Mouse (Mus musculus) brain, adult 2 months (tissue): ENCODE data around the gene Cacna1g.

Experiments used
- DNase-seq: peaks from one replicate; pipeline ENCODE4 v3.0.0; 2011; ENCODE audit warnings: low read depth, low spot score

The Cacna1g gene

GRCm38 (mm10) chr11:94473707-94474543, at the start of gene Cacna1g:
Cacna1g (minus strand) TSS chr11:94474198.
- peak; percentile 94 for DNase-seq

GRCm38 (mm10) chr11:94521219-94521843, 47.3 kb upstream of the Cacna1g start, which contains the start of gene Mycbpap:
Mycbpap (minus strand) TSS chr11:94521742.
- DNase-seq = peak; percentile 80

- DNase-seq = peak; percentile 43
Observed at GRCm38 (mm10) chr11:94513452-94513851, 39.5 kb upstream of the Cacna1g start.

GRCm38 (mm10) chr11:94508976-94509375, 35.0 kb upstream of the Cacna1g start:
- no peak for DNase-seq

DNA sequence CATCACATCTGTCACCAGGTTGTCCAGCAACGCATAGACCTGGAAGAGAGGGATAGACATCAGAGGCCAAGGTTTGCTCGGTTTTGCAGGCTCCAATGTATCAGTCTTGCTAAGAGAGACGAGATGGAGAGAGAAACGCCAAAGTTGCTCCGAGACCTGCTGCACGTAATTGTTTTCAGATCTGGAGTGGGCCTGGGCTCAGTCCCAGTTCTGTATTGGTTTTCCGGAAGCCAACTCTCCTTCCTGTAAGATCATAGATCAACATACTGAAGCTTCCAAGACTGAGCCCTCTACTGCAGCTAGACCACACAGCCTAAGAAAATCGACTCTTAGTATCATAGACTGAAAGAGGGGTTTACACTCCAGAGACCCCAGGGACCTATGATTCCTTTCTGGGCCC, 27.5 kb upstream of the Cacna1g start:
- no peak for DNase-seq

GRCm38 (mm10) chr11:94500362-94500761, 26.4 kb upstream of the Cacna1g start:
- DNase-seq = no peak

GRCm38 (mm10) chr11:94499661-94500152, 25.7 kb upstream of the Cacna1g start, which contains the start of gene Epn3:
Epn3 (minus strand) TSS chr11:94499974.
- peak; percentile 30 for DNase-seq

DNA sequence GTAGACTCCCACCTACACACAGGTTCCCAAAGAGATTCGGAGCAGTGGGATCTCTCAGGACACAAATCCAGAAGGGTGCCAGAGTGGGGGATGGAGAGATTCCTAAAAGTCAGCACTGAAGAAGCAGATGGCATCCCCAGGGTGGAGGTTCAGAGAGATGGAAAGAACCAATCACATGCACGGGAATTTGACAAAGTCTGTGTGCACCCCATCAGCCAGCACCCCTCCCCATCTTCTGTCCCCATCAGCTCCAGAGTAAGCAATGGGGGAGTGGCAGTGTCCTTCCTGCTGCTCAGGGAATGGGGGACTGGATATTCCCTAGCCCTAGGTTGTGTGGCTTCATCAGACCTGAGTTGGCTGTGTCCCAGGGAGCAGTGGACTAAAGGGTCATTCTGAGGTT, 25.0 kb upstream of the Cacna1g start:
- DNase-seq = peak; percentile 96

- DNase-seq = peak; percentile 86
Observed at GRCm38 (mm10) chr11:94498093-94498996, 24.3 kb upstream of the Cacna1g start.

DNA sequence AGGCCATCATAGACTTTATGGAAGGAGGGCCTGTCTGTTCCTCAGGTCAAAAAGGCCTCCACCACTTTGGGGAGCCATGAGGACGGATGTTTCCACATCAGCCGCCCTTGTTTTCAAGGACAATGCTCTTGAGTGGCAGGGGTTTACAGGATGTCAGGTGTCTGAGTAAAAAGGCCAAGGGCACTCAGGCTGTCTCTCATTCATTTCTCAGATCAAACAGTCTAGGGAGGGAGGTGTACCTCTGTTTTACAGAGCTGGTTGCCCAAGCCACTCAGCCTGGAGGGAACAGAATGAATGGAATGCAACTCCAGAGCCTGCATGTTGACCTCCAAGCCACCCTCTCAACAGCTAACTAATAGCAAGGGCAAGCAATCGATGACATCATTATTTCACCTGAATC, 21.4 kb upstream of the Cacna1g start:
- no peak for DNase-seq

DNA sequence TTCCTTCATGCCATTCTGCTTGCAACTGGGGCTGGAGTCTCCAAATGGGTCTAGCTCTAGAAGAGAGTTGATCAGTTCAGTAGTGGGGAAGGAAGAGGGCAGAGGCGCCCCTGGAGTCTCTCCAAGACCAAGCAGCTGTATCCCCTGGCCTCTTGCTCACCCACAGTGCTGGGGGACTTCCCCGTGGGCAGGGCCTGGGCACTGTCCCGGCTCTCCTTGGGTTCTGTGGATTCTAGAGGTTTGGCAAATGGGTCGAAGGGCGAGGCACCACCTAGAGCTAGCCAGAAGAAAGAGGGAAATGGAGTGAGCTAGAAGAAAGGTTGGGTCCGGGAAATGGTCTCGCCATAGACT, 17.7 kb upstream of the Cacna1g start:
- DNase-seq = no peak

GRCm38 (mm10) chr11:94491035-94491748, 17.2 kb upstream of the Cacna1g start:
- peak; percentile 61 for DNase-seq

DNA sequence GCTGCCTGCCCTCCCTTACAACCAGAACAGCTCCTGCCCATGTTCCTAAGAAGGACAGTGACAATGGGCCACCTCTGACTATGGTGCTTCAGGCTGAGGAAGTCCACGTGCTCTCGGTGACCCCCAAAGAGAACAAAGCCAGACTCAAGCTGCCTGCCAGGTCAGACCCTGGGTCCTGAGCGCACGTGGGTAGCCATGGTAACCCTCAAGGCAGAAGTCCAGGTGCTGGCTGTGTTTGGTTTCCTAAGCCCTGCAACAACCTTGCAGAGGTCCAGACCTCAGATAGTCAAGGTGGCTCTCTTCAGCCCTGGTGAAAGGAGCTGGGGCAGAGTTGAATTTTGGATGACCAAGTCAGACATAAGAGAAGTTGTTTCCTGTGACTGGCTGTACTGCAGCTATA, 15.7 kb upstream of the Cacna1g start:
- DNase-seq = no peak

GRCm38 (mm10) chr11:94488767-94489533, 15.0 kb upstream of the Cacna1g start:
- no peak for DNase-seq

DNA sequence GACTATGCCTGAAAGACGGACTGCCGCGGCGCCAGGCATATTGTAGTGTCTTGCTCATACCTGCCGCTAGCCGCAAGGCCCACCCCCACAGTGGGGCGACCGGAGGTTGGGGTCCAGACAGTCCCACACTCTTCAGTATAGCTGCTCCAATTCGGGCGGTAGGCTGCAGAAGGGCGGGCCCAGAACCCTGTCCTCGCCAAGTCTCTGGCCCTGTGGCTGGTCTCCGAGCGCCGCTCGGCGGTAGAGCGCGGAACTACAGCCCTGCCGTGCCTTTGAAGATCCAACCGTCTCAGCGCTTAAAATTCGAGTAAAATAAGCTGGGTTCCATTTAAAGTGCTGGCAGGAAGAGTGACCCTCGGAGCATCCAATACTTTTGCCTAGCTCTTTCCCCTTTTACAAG, 12.0 kb upstream of the Cacna1g start, which contains the start of gene Spata20:
TSS of gene Spata20 (minus strand) at position 179 of the 400 bp plus-strand sequence.
- DNase-seq = peak; percentile 84

GRCm38 (mm10) chr11:94485223-94485622, 11.2 kb upstream of the Cacna1g start:
- DNase-seq = no peak

DNA sequence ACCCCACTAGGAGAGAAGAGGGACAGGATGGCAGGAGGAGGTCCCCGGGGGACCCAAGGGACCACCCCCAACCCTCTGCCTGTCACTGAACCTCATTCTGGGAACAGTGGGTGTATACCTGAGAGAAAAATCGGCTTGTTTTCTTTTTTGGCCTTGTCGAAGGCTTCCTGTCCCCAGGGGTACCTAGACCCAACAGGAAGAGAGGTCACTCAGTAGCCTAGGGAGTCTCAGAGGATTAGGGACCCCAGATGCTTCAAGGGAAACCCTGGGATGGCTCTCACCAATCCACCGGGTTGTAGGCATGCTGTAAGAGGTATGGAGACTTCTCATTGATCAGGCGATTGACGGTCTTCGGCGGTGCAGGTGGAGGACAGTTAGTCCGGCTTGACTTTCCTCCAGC, 10.6 kb upstream of the Cacna1g start:
- DNase-seq = no peak

GRCm38 (mm10) chr11:94483921-94484320, 9.9 kb upstream of the Cacna1g start:
- no peak for DNase-seq

DNA sequence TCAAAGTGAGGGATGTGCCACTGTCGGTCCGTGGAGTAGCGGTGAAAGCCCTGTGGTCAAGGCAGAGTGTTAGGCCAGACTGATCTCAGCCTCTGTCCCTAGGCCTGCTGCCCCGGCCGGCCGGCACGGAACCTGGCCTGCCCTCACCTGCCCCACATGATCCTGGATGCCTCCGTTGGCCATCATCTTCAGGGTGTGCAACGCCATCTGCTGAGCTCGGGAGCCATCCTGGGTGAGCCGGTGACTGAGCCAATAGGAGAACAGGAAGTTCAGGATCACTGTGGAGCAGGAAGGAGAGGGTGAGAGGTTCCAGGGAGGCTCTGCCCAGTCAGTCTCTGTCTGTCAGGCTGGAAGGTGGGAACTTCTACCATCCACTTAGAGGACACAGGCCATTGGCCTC, 9.4 kb upstream of the Cacna1g start:
- DNase-seq = peak; percentile 93

DNA sequence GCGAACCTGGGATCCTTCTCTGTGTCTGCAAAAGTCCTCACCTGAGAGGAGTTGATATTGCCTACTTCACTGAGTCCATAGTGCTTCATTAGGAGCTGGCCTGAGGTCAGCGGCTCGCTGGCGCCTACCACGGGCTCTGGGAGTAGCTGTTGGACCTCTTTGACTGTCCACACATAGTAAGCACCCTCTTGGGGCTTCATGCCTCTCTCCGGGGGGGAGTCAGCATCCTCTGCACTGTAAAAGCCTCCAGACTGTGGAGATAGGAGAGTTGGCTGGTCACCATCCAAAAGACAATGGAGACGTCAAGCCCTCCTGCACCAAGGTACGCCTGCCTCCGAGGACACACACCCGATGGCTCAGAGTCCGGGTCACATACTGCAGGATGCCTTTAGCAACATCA, 8.7 kb upstream of the Cacna1g start:
- DNase-seq = no peak
